Mouse (Mus musculus): ENCODE data around the gene Xpo6.

The Xpo6 gene

GRCm38 (mm10) chr7:126194175-126194574 lies 6.1 kb downstream of the Xpo6 start:
- no peak for DNase-seq (ENCODE audit: low read depth, low spot score)

- no peak for DNase-seq (ENCODE audit: low read depth, low spot score)
Observed at GRCm38 (mm10) chr7:126191471-126191870, 8.8 kb downstream of the Xpo6 start.

GRCm38 (mm10) chr7:126189517-126189916 lies 10.8 kb downstream of the Xpo6 start:
- DNase-seq (ENCODE audit: low read depth, low spot score), result no peak

DNA sequence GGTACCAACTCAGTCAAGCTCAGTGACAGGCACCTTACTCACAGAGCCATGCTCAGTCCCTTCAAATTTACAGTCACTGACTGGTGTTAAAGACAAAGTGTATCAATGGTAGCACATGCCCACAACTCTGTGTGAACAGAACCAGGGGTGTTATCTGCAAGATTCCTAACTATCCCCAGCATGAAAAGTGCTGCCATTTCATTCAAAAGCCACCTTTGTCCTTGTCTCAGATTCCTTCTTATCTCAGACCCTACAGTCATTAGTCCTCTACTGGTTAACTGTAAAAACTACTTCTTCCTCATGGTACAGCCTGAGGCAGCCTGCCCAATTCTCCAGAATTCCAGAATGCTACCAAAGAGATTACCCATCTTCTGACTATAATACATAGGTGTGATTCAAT lies 14.3 kb downstream of the Xpo6 start:
- DNase-seq (ENCODE audit: low read depth, low spot score), result no peak

GRCm38 (mm10) chr7:126183583-126183982 lies 16.7 kb downstream of the Xpo6 start:
- DNase-seq (ENCODE audit: low read depth, low spot score), result no peak

DNA sequence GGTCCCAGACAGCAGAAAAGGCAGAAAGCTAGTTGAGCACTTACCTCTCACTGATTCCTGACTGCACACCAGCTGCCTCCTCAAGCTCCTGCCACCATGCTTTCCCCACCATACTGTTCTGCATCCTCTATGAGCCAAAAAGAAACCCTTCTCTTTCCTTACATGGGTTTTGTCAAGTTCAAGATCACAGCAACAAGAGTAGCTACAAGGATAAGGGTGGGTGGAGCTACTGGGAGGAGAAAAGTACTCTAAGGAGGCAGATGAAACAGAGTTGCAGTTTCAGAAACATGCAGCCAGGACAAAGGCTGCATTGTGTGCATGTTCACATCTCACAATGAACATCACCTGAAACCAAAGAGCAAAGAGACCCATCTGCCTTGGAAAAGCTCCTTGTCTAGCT lies 18.8 kb downstream of the Xpo6 start:
- DNase-seq (ENCODE audit: low read depth, low spot score), result no peak

GRCm38 (mm10) chr7:126180956-126181355 lies 19.3 kb downstream of the Xpo6 start:
- DNase-seq (ENCODE audit: low read depth, low spot score), result peak; percentile 14

DNA sequence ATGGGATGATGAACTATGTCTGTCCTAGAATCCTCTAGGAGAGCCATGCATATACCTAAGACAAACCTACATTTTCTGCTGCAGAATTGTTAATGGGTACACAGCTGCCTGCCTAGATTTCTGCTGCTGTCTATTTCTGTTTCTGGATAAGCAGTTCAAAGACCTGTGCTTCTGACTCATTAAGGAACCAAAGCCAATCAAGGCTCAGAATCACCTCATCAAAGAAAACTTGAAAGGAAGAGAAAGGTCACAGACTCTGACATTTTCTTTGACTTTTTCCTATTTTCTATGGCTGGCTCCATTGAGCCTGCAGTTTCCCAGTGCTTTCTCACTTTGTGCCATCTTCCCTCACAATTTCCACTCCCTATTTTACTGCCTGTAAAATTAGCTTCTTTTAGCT lies 21.5 kb downstream of the Xpo6 start:
- DNase-seq (ENCODE audit: low read depth, low spot score), result no peak

- DNase-seq (ENCODE audit: low read depth, low spot score), result no peak
Observed at GRCm38 (mm10) chr7:126175999-126176398, 24.3 kb downstream of the Xpo6 start.

DNA sequence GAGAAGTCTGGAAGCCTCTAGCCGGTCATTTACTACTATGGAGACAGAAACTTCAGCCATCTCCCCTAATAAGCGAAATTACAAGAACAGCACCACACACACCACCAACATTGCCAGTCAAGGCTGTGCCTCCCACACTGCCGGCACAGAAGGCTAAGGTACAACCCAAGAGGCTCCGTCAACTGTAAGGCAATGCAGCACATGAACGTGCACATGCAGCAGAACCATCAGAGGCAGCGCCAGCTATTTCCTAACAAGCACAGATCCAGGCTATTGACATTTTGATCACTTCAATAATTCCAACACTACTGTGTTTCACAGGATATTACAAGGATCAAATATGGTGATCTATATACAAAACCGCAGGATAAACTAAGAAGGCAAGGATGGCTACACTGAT lies 24.8 kb downstream of the Xpo6 start:
- no peak for DNase-seq (ENCODE audit: low read depth, low spot score)

- DNase-seq (ENCODE audit: low read depth, low spot score), result no peak
Observed at GRCm38 (mm10) chr7:126174863-126175262, 25.4 kb downstream of the Xpo6 start.

DNA sequence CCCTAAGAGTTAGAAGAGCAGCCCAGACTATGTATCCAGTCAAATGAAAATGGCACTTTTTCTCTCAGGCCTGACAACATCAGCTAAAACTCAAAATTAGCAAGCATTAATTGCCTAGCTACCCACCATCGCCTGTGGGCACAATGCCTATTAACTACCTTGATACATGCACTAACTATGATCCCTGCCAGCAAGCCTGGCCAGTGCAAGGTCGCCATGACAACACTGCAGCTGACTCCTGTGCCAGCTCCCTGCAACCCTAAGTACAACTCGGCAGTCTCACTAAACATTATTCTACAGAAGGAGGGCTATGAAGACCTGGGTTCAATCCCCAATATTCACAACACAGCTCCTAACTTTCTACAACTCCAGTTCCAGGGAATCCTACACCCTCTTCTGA lies 28.3 kb downstream of the Xpo6 start:
- no peak for DNase-seq (ENCODE audit: low read depth, low spot score)

- no peak for DNase-seq (ENCODE audit: low read depth, low spot score)
Observed at GRCm38 (mm10) chr7:126168584-126168983, 31.7 kb downstream of the Xpo6 start.

DNA sequence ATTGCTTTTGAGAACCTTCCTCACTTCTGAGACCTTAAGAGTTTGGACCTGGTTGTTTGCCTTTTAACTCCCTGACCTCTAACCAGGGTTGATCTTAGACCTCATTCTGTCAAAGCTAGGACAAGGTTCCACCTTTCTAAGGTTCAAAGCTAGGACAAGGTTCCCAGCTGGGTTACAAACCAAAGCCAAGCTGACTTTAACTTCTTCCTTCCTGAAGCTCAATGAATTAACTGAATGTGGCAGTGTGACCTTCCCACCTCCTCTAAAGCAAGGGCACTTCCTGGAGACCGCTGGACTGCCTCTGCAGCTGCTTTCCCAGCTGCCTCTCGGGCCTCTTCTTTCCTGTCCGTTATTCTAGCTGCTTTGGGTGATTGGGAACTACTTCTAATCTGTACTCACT lies 32.9 kb downstream of the Xpo6 start:
- DNase-seq (ENCODE audit: low read depth, low spot score), result no peak

GRCm38 (mm10) chr7:126166571-126166970 lies 33.7 kb downstream of the Xpo6 start:
- no peak for DNase-seq (ENCODE audit: low read depth, low spot score)

GRCm38 (mm10) chr7:126158238-126158637 lies 42.1 kb downstream of the Xpo6 start:
- no peak for DNase-seq (ENCODE audit: low read depth, low spot score)

DNA sequence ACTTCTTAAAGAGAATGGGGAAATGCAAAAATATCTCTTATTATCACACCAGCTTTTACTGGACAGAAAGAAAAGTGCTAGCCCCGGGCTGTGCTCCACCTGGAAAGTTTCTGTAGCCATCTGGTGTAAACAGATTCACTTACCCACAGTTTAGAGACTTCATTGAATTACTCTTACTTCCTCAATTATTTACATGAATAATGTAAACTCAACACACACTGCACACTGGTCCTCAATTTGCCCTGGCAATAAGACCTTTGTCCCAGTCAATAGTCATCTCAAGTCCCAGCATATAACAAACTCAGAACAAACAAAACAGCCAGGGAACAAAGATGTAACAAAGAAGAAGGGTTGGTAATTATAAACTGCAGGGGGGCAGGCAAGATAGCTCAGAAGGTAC lies 44.6 kb downstream of the Xpo6 start:
- DNase-seq (ENCODE audit: low read depth, low spot score), result no peak

GRCm38 (mm10) chr7:126154731-126155130 lies 45.6 kb downstream of the Xpo6 start:
- no peak for DNase-seq (ENCODE audit: low read depth, low spot score)

- DNase-seq (ENCODE audit: low read depth, low spot score), result no peak
Observed at GRCm38 (mm10) chr7:126152324-126152723, 48.0 kb downstream of the Xpo6 start.

- DNase-seq (ENCODE audit: low read depth, low spot score), result no peak
Observed at GRCm38 (mm10) chr7:126146156-126146555, 54.1 kb downstream of the Xpo6 start.

DNA sequence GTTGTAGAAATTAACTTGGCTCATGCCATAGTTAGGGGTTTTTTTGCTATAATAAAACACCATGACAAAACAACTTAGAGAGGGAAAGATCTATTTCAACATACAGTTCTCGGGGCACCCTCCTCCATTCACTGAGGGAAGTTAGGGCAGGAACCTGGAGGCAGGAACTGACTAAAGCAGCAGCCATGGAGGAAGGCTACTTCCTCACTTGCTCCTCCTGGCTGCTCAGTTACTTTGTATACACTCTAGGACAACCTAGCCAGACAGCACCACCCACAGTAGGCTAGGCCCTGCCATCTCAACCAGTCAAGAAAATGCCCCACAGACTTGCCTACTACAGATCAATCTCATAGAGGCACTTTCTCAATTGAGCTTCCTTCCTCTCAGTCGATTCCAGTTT lies 55.9 kb downstream of the Xpo6 start:
- DNase-seq (ENCODE audit: low read depth, low spot score), result no peak

DNA sequence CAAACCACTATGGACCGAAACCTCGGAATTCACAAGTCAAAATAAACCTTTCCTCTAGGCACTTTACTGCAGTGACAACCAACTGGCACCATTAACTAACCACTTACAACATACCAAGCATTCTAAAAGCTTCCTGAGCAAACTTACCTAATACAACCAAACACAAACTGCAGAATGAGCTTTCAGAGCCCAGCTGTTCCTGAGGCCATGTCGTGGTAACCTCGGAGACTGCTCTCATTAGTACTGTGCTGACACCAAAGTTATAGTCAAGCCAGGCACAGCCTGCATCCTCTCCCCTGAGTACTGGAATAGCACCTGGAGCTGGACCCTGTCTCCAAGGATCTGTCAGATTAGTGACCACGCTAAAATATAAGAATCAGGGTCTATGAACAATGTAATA lies 62.5 kb downstream of the Xpo6 start:
- no peak for DNase-seq (ENCODE audit: low read depth, low spot score)

GRCm38 (mm10) chr7:126135391-126135790 lies 64.9 kb downstream of the Xpo6 start:
- no peak for DNase-seq (ENCODE audit: low read depth, low spot score)

- peak; percentile 13 for DNase-seq (ENCODE audit: low read depth, low spot score)
Observed at GRCm38 (mm10) chr7:126134634-126135321, 65.5 kb downstream of the Xpo6 start.
